Mouse (Mus musculus): ENCODE results near the gene Fgf8. TPM values are rescaled to one million over a fixed set of nuclear protein-coding genes. Genes with fewer than 3 reads are reported as not detected.

Gene Fgf8
- polyA plus RNA-seq, 1 experiment from 2014 or later: 4.6 TPM

DNA sequence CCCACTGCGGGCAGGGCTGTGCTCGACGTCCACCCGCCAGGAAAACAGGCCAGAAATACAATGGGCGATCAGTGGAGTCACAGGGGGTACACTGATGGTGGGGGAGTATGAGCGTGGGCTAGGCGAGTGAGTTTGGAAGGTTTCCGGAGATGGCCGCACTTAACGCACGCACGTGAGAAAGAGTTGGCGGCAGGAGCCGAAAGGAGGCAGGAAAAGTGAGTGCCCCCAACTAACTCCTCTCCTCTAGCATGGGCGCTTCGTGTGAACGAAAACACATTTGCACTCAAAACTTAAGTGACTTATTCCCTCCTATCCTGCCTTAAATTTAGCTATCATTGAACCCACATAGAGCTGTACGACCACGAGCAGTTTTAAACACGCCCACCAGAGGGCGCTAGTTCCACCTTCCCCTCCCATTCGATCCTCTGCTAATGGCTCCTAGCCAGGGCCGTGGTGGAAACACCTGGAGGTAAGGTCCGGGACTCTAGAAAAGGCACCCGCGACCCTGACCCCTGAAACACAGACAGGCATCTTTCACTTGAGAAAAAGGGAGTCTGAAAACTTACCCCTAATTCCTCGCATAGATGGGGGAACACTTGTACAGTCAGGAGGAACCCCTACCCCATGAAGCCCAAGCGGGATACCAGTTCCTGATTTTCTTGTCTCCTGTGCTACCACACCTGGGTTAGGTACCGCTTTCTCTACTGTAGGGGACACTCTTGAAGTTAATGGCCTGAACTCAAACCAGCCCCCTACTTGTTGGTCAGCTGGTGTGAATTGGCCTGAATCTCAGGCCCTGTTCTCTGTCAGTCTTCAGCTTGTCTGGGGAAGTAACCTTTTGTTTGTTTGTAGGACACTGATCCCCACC lies 3.7 kb upstream of the Fgf8 start:
- peak; percentile 8; the same call in 1 of the 2 replicates for ATAC-seq (ENCODE audit: low FRiP score)
- Histone ChIP-seq H3K36me3 (replicated peaks) (peaks cover 6% of the 10 kb centered on the region), H3K4me3 (replicated peaks) (no peak overlapping the region), H3K4me2 (no peak overlapping the region), H3K27me3 (peaks cover 65% of the 10 kb centered on the region), H3K4me1 (peaks cover 47% of the 10 kb centered on the region), H3K9ac (no peak overlapping the region), H3K9me3 (no peaks in the 10 kb centered on the region), H3K27ac (no peak overlapping the region)
- WGBS: 9% methylated on average over 29 of the region's 29 CpGs

DNA sequence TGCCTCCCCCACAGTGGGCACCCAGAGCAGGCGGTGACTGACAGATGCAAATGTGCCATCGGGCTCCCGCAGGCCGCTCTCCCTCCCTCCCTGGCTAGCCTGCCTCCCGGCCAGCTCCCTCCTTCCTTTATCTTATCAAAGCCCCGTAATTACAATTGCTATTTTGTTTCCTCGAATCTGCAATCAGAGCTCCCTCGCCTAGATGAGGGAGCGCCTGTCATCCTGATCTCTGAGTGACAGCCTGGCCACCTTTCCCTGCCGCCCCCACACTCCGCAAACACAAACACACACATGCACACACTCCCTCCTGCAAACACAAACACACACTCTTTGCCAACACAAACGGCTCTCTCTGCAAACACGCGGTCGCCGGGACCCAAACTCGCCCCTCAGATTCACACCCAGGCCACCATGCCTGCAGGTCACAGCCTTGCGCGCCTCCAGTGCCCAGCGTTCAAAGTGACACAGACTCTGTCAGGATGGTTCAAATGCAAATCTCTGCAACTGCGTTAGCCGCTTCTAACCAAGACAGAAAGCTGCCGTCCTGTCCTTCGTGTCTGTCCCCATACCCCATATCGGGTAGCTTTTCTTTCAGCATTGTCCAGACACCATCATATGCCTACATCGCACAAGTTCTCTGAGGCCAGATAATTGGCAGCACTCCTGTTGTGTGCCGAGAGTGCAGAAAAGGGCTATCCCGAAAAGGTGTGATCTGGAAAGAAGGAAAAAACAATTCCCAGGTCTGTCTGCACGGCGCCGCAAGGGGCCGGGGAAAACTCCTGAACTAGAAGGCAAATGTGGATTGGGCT lies 2.8 kb upstream of the Fgf8 start:
- Histone ChIP-seq H3K4me2 (peak overlapping the region; percentile 21; the same call in 1 of the 2 replicates), H3K9ac (no peak overlapping the region), H3K36me3 (replicated peaks) (0 out of 2 replicates have a peak, but pooled peaks cover 3% of the 10 kb centered on the region), H3K9me3 (no peaks in the 10 kb centered on the region), H3K27ac (no peak overlapping the region), H3K4me3 (replicated peaks) (peak overlapping the region; percentile 11), H3K4me1 (peaks cover 49% of the 10 kb centered on the region), H3K27me3 (peaks cover 73% of the 10 kb centered on the region)
- 1% methylated on average over 32 of the region's 32 CpGs for WGBS
- no peak for ATAC-seq (ENCODE audit: low FRiP score)

DNA sequence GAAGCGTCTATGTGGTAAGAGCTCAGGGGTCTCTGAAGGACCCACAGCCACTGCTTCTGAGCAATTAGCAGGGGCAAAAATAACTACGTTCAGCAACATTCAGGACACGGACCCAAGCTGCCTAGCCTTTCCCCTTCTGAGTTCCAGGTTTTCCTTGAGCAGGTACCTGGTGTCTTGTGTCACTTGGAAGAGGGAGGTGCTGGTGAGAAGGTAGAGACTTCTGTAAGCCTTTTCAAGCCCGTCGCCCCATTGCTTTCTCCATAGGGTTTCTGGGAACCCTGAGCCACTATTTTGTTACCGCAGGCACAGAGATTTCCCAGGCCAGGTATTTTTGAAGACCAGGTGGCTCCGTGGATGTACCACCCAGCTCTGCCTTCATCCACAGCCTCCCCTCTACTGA lies 904 bp upstream of the Fgf8 start:
- no peaks in the 10 kb centered on the region for H3K9me3 ChIP-seq
- H3K4me3 ChIP-seq (replicated peaks): no peak overlapping the region
- WGBS: 13% methylated on average over 7 of the region's 7 CpGs
- H3K36me3 ChIP-seq (replicated peaks): 0 out of 2 replicates have a peak, but pooled peaks cover 3% of the 10 kb centered on the region
- peaks cover 45% of the 10 kb centered on the region for H3K4me1 ChIP-seq
- H3K27ac ChIP-seq: no peak overlapping the region
- peaks cover 91% of the 10 kb centered on the region for H3K27me3 ChIP-seq
- no peak overlapping the region for H3K4me2 ChIP-seq
- no peak for ATAC-seq (ENCODE audit: low FRiP score)
- no peak overlapping the region for H3K9ac ChIP-seq

DNA sequence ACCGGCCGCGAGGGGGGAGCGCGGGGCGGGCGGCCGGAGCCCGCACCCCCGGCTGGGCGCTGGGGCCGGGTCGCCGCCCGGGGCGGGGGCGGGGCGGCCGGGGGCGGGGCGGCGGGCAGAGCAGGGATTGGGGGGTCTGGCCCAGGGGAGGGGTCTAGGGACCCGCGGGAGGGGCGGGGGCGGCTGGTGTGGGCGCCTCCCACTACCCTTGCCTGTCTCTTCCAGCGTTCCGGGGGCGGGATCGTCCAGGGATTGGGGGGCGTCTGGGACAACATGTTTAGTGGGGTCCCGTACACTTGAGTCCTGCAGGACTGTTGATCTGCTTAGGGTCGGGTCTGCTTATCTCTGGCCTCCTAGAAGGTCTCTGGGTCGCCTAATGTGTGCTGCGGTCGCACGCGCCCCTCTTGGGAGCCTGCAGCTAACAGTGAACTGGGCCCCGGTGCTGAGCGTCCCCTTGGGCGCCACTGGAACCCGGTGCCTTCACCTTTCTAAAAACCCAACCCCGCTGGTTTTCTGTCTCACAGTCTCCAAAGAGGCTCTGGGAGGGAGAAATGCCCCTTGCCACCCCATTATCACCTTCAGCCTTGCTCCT lies 365 bp upstream of the Fgf8 start:
- H3K4me2 ChIP-seq: peak overlapping the region; percentile 72
- ATAC-seq (ENCODE audit: low FRiP score): no peak
- no peak overlapping the region for H3K27ac ChIP-seq
- H3K4me1 ChIP-seq: peaks cover 41% of the 10 kb centered on the region
- H3K27me3 ChIP-seq: peaks cover 93% of the 10 kb centered on the region
- H3K9me3 ChIP-seq: no peaks in the 10 kb centered on the region
- H3K4me3 ChIP-seq (replicated peaks): peak overlapping the region; percentile 44
- under 1% methylated on average over 17 of the region's 44 CpGs for WGBS
- no peaks in the 10 kb centered on the region for H3K36me3 ChIP-seq (replicated peaks)
- H3K9ac ChIP-seq: no peak overlapping the region; the same call in 1 of the 2 replicates

DNA sequence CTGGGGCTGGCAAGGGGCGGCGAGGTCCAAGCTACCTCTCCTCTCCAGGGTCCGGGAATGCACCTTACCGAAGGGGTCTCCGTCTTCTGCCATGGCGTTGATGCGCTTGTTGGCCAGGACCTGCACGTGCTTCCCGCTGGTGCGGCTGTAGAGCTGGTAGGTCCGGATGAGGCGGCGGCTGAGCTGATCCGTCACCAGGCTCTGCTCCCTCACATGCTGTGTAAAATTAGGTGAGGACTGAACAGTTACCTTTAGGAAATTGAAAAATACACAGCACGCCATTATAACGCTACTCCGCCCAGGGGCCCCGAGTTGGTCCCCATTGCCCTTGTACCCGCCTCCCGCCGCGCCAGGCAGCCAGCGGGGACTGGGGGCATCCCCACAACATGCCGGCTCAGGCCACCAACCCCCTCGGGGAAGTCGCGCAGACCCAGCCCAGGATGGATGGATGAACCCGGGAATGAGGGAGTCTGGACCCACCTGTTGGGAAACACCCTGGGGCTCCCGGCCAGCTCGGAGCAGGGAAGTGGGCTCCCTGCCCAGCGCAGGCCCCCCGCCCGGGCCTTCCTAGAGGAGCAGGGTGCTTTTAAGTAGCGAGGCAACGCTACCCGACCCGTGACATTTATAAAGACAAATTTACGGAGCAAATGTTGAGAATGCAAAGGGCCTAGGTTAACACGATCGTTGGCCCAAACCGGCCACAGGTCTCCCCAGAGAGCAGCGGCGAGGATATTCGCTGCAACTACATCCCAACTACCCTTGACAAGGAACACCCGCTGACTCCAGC lies 1.1 kb downstream of the Fgf8 start:
- peaks cover 48% of the 10 kb centered on the region for H3K4me1 ChIP-seq
- WGBS: under 1% methylated on average over 45 of the region's 45 CpGs
- ATAC-seq (ENCODE audit: low FRiP score): no peak
- peak overlapping the region; percentile 72 for H3K4me2 ChIP-seq
- H3K4me3 ChIP-seq (replicated peaks): peak overlapping the region; percentile 44
- H3K27me3 ChIP-seq: peaks cover 98% of the 10 kb centered on the region
- no peaks in the 10 kb centered on the region for H3K36me3 ChIP-seq (replicated peaks)
- H3K27ac ChIP-seq: no peak overlapping the region
- H3K9ac ChIP-seq: 0 out of 2 replicates have a peak overlapping the region, but pooled peaks have one; percentile 38
- H3K9me3 ChIP-seq: no peaks in the 10 kb centered on the region

DNA sequence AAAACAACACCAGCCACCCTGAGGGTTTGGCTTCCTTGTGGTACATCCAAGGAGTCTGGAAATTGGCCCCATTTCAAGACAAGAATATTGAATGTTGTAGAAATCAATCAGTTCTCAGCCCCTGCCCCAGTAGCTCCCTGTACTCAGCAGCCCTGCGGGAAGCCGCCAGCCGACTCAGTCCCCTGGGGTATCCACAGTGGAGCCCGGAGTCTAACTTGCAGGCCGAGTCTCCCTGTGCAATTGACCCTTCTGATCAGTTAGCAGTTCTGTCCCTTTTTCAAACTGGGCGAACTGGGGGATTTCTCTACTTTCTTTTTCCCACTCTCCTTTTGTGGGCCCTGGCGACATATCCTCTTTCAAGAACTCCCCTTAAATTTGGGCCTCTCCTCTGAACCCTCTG lies 1.9 kb downstream of the Fgf8 start:
- peaks cover 44% of the 10 kb centered on the region for H3K4me1 ChIP-seq
- H3K4me3 ChIP-seq (replicated peaks): no peak overlapping the region
- under 1% methylated on average over 7 of the region's 7 CpGs for WGBS
- no peaks in the 10 kb centered on the region for H3K9me3 ChIP-seq
- no peaks in the 10 kb centered on the region for H3K36me3 ChIP-seq (replicated peaks)
- no peak for ATAC-seq (ENCODE audit: low FRiP score)
- peaks cover 98% of the 10 kb centered on the region for H3K27me3 ChIP-seq
- no peak overlapping the region for H3K9ac ChIP-seq
- no peak overlapping the region for H3K4me2 ChIP-seq
- no peak overlapping the region for H3K27ac ChIP-seq

DNA sequence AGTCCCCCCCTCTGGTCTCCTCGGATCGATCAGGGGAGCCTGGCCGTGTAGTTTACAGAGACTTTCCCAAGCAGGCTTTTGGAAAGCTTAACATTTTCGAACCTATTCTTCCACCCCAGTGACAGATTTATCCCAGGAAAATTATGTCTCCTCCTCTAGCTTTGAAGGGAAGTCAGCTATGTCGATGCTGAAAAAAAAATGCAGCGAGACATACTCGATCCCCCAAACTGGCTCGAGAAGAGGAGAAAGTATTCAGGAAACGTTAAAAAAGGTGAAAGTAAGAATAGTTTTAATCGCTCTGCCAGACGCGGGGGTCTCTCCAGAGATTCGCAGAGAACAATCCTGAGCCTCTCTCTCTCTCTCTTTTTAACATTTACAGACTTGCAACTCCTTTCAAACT lies 2.5 kb downstream of the Fgf8 start:
- Histone ChIP-seq H3K4me1 (peaks cover 41% of the 10 kb centered on the region), H3K4me2 (no peak overlapping the region), H3K9me3 (no peaks in the 10 kb centered on the region), H3K36me3 (replicated peaks) (no peaks in the 10 kb centered on the region), H3K27me3 (peaks cover 98% of the 10 kb centered on the region), H3K4me3 (replicated peaks) (peak overlapping the region; percentile 10; the same call in 1 of the 2 replicates), H3K9ac (no peak overlapping the region), H3K27ac (no peak overlapping the region)
- ATAC-seq (ENCODE audit: low FRiP score): no peak
- 1% methylated on average over 13 of the region's 13 CpGs for WGBS

DNA sequence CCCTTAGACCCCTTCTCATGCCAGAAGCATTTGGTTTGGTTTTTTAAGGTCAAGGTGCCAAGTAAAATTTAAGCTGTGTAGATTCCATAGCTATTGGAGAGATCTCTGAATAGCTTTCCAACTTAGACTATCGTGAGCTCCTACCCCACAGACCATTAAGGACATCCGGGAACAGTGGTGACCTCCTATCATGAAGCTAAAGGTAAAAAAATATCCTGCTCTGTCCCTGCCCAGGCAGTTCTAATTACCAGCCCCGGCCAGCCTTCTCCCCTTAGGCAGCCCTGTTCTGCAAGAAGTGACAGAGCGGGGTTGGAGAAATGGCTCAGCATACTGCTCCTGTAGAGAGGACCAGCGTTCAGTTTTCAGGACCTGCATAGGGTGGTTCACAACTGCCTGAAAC lies 4.2 kb downstream of the Fgf8 start:
- H3K4me3 ChIP-seq (replicated peaks): no peak overlapping the region
- no peak overlapping the region for H3K4me2 ChIP-seq
- H3K27me3 ChIP-seq: peaks cover 98% of the 10 kb centered on the region
- H3K9me3 ChIP-seq: no peaks in the 10 kb centered on the region
- no peak overlapping the region for H3K9ac ChIP-seq
- ATAC-seq (ENCODE audit: low FRiP score): no peak
- H3K36me3 ChIP-seq (replicated peaks): no peaks in the 10 kb centered on the region
- peaks cover 43% of the 10 kb centered on the region for H3K4me1 ChIP-seq
- H3K27ac ChIP-seq: no peak overlapping the region
- WGBS: 60% methylated on average over 5 of the region's 5 CpGs

DNA sequence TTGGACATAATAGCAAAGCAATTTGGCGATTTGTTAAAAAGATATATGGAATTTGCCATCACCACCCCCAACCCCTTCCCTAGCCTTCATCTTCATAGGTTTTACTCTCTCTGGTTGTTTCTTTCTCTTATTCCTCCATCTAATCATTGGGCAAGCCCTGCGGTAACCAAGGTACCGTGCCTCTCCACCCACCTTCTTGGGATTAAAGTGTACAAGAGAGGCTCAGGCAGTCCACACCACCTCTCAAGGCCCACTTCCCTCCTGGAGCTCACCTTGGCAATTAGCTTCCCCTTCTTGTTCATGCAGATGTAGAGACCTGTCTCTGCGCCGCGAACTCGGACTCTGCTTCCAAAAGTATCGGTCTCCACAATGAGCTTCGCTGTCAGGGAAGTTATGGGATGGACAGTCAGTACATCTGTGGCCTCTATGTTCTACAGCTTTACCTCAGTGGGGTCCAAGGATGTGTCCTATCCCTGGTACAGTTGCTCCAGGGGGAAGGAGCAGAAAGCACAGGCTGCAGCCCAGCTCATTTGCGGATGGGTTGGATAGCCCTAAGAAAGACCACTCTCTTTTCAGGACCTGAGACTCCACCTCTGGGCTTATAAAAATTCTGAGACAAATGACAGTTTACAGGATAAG lies 4.8 kb downstream of the Fgf8 start:
- ATAC-seq (ENCODE audit: low FRiP score): no peak
- H3K4me3 ChIP-seq (replicated peaks): no peak overlapping the region; the same call in 1 of the 2 replicates
- 56% methylated on average over 10 of the region's 10 CpGs for WGBS

DNA sequence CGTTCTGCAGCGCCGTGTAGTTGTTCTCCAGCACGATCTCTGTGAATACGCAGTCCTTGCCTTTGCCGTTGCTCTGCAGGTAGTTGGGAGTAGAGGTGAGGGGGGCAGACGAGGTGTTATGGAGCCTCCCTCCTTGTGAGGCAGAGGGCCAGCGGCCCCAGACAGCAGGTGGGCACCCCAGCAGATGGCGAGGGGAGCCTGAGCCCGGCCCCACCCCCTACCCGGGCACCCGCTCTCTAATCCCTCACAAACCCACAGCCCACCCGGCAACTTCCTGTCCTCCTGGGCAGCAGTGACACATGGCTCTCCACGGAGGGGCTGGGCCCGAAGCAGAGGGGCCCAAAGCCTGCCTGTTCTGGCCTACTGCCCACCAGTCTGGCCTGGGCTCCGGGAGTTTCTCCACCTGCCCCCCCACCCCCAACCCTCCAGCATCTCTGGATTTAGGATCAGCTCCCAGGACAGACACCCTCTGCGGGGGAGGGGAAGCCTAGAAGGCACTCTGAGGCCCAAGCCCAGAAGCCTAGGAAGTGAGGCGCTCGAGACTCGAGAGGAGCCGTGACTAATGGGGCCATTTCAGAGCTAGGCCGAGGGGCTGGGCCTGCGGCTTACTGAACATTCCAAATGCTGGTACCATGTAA lies 5.4 kb downstream of the Fgf8 start:
- WGBS: 6% methylated on average over 23 of the region's 23 CpGs

More for the DNA sequence above, 4.8 kb downstream of the Fgf8 start:
- Histone ChIP-seq H3K9me3 (no peaks in the 10 kb centered on the region), H3K4me1 (peaks cover 40% of the 10 kb centered on the region), H3K27ac (no peak overlapping the region), H3K36me3 (replicated peaks) (no peaks in the 10 kb centered on the region), H3K9ac (no peak overlapping the region), H3K4me2 (peak overlapping the region; percentile 51; the same call in 1 of the 2 replicates), H3K27me3 (peaks cover 98% of the 10 kb centered on the region)

DNA sequence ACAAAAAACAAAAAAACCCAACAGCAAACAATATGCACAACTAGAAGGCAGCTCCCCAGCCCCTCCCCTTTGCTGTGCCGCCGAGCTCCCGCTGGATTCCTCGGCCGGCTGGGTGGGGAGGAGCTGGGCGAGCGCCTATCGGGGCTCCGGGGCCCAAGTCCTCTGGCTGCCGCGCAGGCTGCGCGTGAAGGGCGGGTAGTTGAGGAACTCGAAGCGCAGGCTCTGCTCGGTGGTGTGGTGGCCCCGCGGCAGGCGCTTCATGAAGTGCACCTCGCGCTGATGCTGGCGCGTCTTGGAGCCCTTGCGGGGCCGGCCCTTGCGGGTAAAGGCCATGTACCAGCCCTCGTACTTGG lies 5.9 kb downstream of the Fgf8 start:
- 1% methylated on average over 28 of the region's 28 CpGs for WGBS
- Histone ChIP-seq H3K4me3 (replicated peaks) (peak overlapping the region; percentile 29), H3K4me2 (peak overlapping the region; percentile 51), H3K27ac (no peak overlapping the region), H3K27me3 (peaks cover 98% of the 10 kb centered on the region), H3K36me3 (replicated peaks) (no peaks in the 10 kb centered on the region), H3K4me1 (peaks cover 29% of the 10 kb centered on the region), H3K9me3 (no peaks in the 10 kb centered on the region), H3K9ac (no peak overlapping the region)
- peak; percentile 44; the same call in 1 of the 2 replicates for ATAC-seq (ENCODE audit: low FRiP score)

More for the DNA sequence above, 5.4 kb downstream of the Fgf8 start:
- H3K9ac ChIP-seq: no peak overlapping the region
- no peaks in the 10 kb centered on the region for H3K9me3 ChIP-seq
- no peaks in the 10 kb centered on the region for H3K36me3 ChIP-seq (replicated peaks)
- H3K4me3 ChIP-seq (replicated peaks): peak overlapping the region; percentile 29
- H3K4me2 ChIP-seq: peak overlapping the region; percentile 51
- 0 out of 2 replicates have a peak, but pooled peaks have one; percentile 49 for ATAC-seq (ENCODE audit: low FRiP score)
- peaks cover 98% of the 10 kb centered on the region for H3K27me3 ChIP-seq
- H3K27ac ChIP-seq: no peak overlapping the region
- H3K4me1 ChIP-seq: peaks cover 34% of the 10 kb centered on the region
